Mouse (Mus musculus): ENCODE results near the gene Rilpl1. TPM values are rescaled to one million over a fixed set of nuclear protein-coding genes. Genes with fewer than 3 reads are reported as not detected.

Rilpl1 gene
- polyA plus RNA-seq, 1 experiment from 2014 or later: 11.6 TPM

- WGBS: 5% methylated on average over 56 of the region's 66 CpGs
These were observed 86.3 kb downstream of the Rilpl1 start for GRCm38 (mm10) chr5:124444661-124445561.

GRCm38 (mm10) chr5:124444208-124444607 lies 87.0 kb downstream of the Rilpl1 start:
- Histone ChIP-seq H3K4me3 (peak overlapping the region; percentile 96; the same call in 1 of the 2 replicates), H3K9me3 (no peaks in the 10 kb centered on the region), H3K9ac (replicated peaks) (no peak overlapping the region), H3K4me2 (replicated peaks) (peak overlapping the region; percentile 96), H3K27me3 (no peaks in the 10 kb centered on the region), H3K27ac (replicated peaks) (no peak overlapping the region), H3K36me3 (peaks cover 21% of the 10 kb centered on the region), H3K4me1 (peaks cover 35% of the 10 kb centered on the region)
- no peak for ATAC-seq (replicated peaks)
- WGBS: 59% methylated on average over 3 of the region's 3 CpGs

More at GRCm38 (mm10) chr5:124444661-124445561, 86.3 kb downstream of the Rilpl1 start:
- Histone ChIP-seq H3K9ac (replicated peaks) (peak overlapping the region; percentile 91), H3K27ac (replicated peaks) (peak overlapping the region; percentile 83), H3K4me1 (peaks cover 36% of the 10 kb centered on the region), H3K36me3 (peaks cover 26% of the 10 kb centered on the region), H3K4me2 (replicated peaks) (peak overlapping the region; percentile 96), H3K27me3 (no peaks in the 10 kb centered on the region), H3K4me3 (peak overlapping the region; percentile 96), H3K9me3 (no peaks in the 10 kb centered on the region)
- peak; percentile 93 for ATAC-seq (replicated peaks)

Other genes with a start within 250 kb of the Rilpl1 start
- gene Mphosph9, start 203.4 kb downstream of the Rilpl1 start, polyA plus RNA-seq (2015; fragmentation: Nextera tagmentation; extraction: Ambion mirVana): 16.4 and 17.6 TPM in 2 replicates
- 19.0 and 22.6 TPM in 2 replicates for gene 2810006K23Rik, start 203.3 kb downstream of the Rilpl1 start, polyA plus RNA-seq (2015; fragmentation: Nextera tagmentation; extraction: Ambion mirVana)
- gene Cdk2ap1, start 168.3 kb downstream of the Rilpl1 start, polyA plus RNA-seq (2015; fragmentation: Nextera tagmentation; extraction: Ambion mirVana): 85.6 and 193 TPM in 2 replicates
- gene Sbno1, start 105.4 kb downstream of the Rilpl1 start, polyA plus RNA-seq (2015; fragmentation: Nextera tagmentation; extraction: Ambion mirVana): 101 and 111 TPM in 2 replicates
- 36.3 and 56.7 TPM in 2 replicates for gene Kmt5a, start 91.5 kb downstream of the Rilpl1 start, polyA plus RNA-seq (2015; fragmentation: Nextera tagmentation; extraction: Ambion mirVana)
- gene Rilpl2, start 53.0 kb downstream of the Rilpl1 start, polyA plus RNA-seq (2015; fragmentation: Nextera tagmentation; extraction: Ambion mirVana): 26.3 and 27.8 TPM in 2 replicates
- 24.9 and 26.0 TPM in 2 replicates for gene Snrnp35, start 48.3 kb downstream of the Rilpl1 start, polyA plus RNA-seq (2015; fragmentation: Nextera tagmentation; extraction: Ambion mirVana)
- 372 and 377 TPM in 2 replicates for gene Tmed2, start 9.3 kb upstream of the Rilpl1 start, polyA plus RNA-seq (2015; fragmentation: Nextera tagmentation; extraction: Ambion mirVana)
- 28.2 and 28.8 TPM in 2 replicates for gene Ddx55, start 21.5 kb upstream of the Rilpl1 start, polyA plus RNA-seq (2015; fragmentation: Nextera tagmentation; extraction: Ambion mirVana)
- gene Eif2b1, start 47.7 kb upstream of the Rilpl1 start, polyA plus RNA-seq (2015; fragmentation: Nextera tagmentation; extraction: Ambion mirVana): 70.3 and 70.5 TPM in 2 replicates
- 52.6 and 57.3 TPM in 2 replicates for gene Gtf2h3, start 47.7 kb upstream of the Rilpl1 start, polyA plus RNA-seq (2015; fragmentation: Nextera tagmentation; extraction: Ambion mirVana)
- gene Atp6v0a2, start 97.2 kb upstream of the Rilpl1 start, polyA plus RNA-seq (2015; fragmentation: Nextera tagmentation; extraction: Ambion mirVana): 47.6 and 48.5 TPM in 2 replicates
- gene Dnah10, start 193.7 kb upstream of the Rilpl1 start, polyA plus RNA-seq (2015; fragmentation: Nextera tagmentation; extraction: Ambion mirVana): 0.11 and 0.14 TPM in 2 replicates